7 mouse cellular contexts compared by ENCODE assay signal in genomic region chr9:88718593-88718992, GRCm38 (mm10). TPM values are rescaled to one million over a fixed set of nuclear protein-coding genes. Genes with fewer than 3 reads are reported as not detected.
DNase-seq lines count a peak whose midpoint lies in the region; ATAC-seq lines count a peak whose summit lies in the region.
"Not testable (repeated sequence)": the region's sequence is repeated elsewhere in the genome, so short reads cannot be mapped to it uniquely, and the experiment has no call there.

No protein-coding gene starts in this region.

- not testable (repeated sequence) for ATAC-seq in embryonic facial prominence, embryonic 14.5 days (ENCODE audit: low read depth); heart, embryonic 12.5 days (ENCODE audit: insufficient number of reproducible peaks, low FRiP score); intestine, embryonic 14.5 days (replicated peaks; ENCODE audit: low FRiP score, low TSS enrichment, low read depth); limb, embryonic 12.5 days (ENCODE audit: insufficient number of reproducible peaks, insufficient read depth, low FRiP score, low TSS enrichment, low read depth); lung, embryonic 15.5 days (ENCODE audit: borderline replicate concordance, extremely low read depth, low FRiP score, low TSS enrichment); neural tube, embryonic 13.5 days (ENCODE audit: low read depth)

- H3K27ac ChIP-seq in embryonic facial prominence, embryonic 14.5 days (replicated peaks; ENCODE audit: low read depth, low read length); heart, embryonic 12.5 days (ENCODE audit: poor library complexity, severe bottlenecking); intestine, embryonic 14.5 days (ENCODE audit: low read depth); limb, embryonic 12.5 days; lung, embryonic 15.5 days; neural tube, embryonic 13.5 days (replicated peaks): not testable (repeated sequence)

- H3K4me3 ChIP-seq in embryonic facial prominence, embryonic 14.5 days (ENCODE audit: low read depth, low read length) = peak overlapping the region; percentile 36
- not testable (repeated sequence) for H3K4me3 ChIP-seq in heart, embryonic 12.5 days; intestine, embryonic 14.5 days (ENCODE audit: low read depth, low read length); limb, embryonic 12.5 days (replicated peaks)
- H3K4me3 ChIP-seq in lung, embryonic 15.5 days = peak overlapping the region; percentile 35
- H3K4me3 ChIP-seq in neural tube, embryonic 13.5 days = peak overlapping the region; percentile 37

- not testable (repeated sequence) for H3K36me3 ChIP-seq in embryonic facial prominence, embryonic 14.5 days (ENCODE audit: control insufficient read depth, insufficient read depth, low read length); heart, embryonic 12.5 days; intestine, embryonic 14.5 days (ENCODE audit: control insufficient read depth, insufficient read depth, low read length); limb, embryonic 12.5 days; lung, embryonic 15.5 days; neural tube, embryonic 13.5 days

- peak; percentile 28 for DNase-seq in cerebellum, adult 11-12 months
- DNase-seq in embryonic facial prominence, embryonic 14.5 days (ENCODE audit: low spot score); intestine, embryonic 14.5 days (ENCODE audit: low spot score): not testable (repeated sequence)

- H3K27me3 ChIP-seq in embryonic facial prominence, embryonic 14.5 days (replicated peaks; ENCODE audit: control insufficient read depth, insufficient read depth, low read length); heart, embryonic 12.5 days (replicated peaks); intestine, embryonic 14.5 days (replicated peaks; ENCODE audit: control insufficient read depth, insufficient read depth, low read length); limb, embryonic 12.5 days; lung, embryonic 15.5 days; neural tube, embryonic 13.5 days: not testable (repeated sequence)

- peak overlapping the region; percentile 55; the same call in 1 of the 2 replicates for H3K4me2 ChIP-seq in embryonic facial prominence, embryonic 14.5 days (ENCODE audit: low read depth, low read length)
- peak overlapping the region; percentile 51; the same call in 1 of the 2 replicates for H3K4me2 ChIP-seq in heart, embryonic 12.5 days
- peak overlapping the region; percentile 48; the same call in 1 of the 2 replicates for H3K4me2 ChIP-seq in intestine, embryonic 14.5 days (ENCODE audit: low read length)
- H3K4me2 ChIP-seq in limb, embryonic 12.5 days = peak overlapping the region; percentile 51
- peak overlapping the region; percentile 49 for H3K4me2 ChIP-seq in lung, embryonic 15.5 days
- peak overlapping the region; percentile 50 for H3K4me2 ChIP-seq in neural tube, embryonic 13.5 days

- H3K4me1 ChIP-seq in embryonic facial prominence, embryonic 14.5 days (ENCODE audit: control insufficient read depth, insufficient read depth, low read length); heart, embryonic 12.5 days (replicated peaks); intestine, embryonic 14.5 days (replicated peaks; ENCODE audit: control insufficient read depth, insufficient read depth, low read length); limb, embryonic 12.5 days (replicated peaks); lung, embryonic 15.5 days; neural tube, embryonic 13.5 days (replicated peaks): not testable (repeated sequence)

- WGBS in embryonic facial prominence, embryonic 14.5 days = 74% methylated on average over 5 of the region's 5 CpGs
- WGBS in heart, embryonic 12.5 days = 82% methylated on average over 5 of the region's 5 CpGs
- whole genome bisulfite sequencing in intestine, embryonic 14.5 days = 66% methylated on average over 5 of the region's 5 CpGs
- WGBS in limb, embryonic 12.5 days = 79% methylated on average over 5 of the region's 5 CpGs
- 77% methylated on average over 5 of the region's 5 CpGs for WGBS in lung, embryonic 15.5 days
- WGBS in neural tube, embryonic 13.5 days = 75% methylated on average over 5 of the region's 5 CpGs

- H3K9me3 ChIP-seq in embryonic facial prominence, embryonic 14.5 days (ENCODE audit: control insufficient read depth, low read length); heart, embryonic 12.5 days (replicated peaks); intestine, embryonic 14.5 days (ENCODE audit: control insufficient read depth, low read length); limb, embryonic 12.5 days; lung, embryonic 15.5 days; neural tube, embryonic 13.5 days: not testable (repeated sequence)

- H3K9ac ChIP-seq in embryonic facial prominence, embryonic 14.5 days (ENCODE audit: low read depth, low read length); heart, embryonic 12.5 days; intestine, embryonic 14.5 days (ENCODE audit: low read length); limb, embryonic 12.5 days (replicated peaks); lung, embryonic 15.5 days; neural tube, embryonic 13.5 days: not testable (repeated sequence)

RNA-seq across cellular contexts. Expression of gene Mthfsl, which starts 1.5 kb away (rescaled TPM):
- 25.1 and 30.2 TPM in 2 replicates for polyA plus RNA-seq in embryonic facial prominence, embryonic 14.5 days (2014; fragmentation: Nextera tagmentation; extraction: Ambion mirVana)
- polyA plus RNA-seq in heart, embryonic 12.5 days (2016; fragmentation: Nextera tagmentation; extraction: Ambion mirVana) = 25.7 and 27.6 TPM in 2 replicates
- 39.9 and 42.1 TPM in 2 replicates for polyA plus RNA-seq in intestine, embryonic 14.5 days (2014; fragmentation: Nextera tagmentation; extraction: Ambion mirVana)
- polyA plus RNA-seq in limb, embryonic 12.5 days (2016; fragmentation: Nextera tagmentation; extraction: Ambion mirVana) = 36.6 and 42.9 TPM in 2 replicates
- 40.1 and 42.8 TPM in 2 replicates for polyA plus RNA-seq in lung, embryonic 15.5 days (2015; fragmentation: Nextera tagmentation; extraction: Ambion mirVana)
- polyA plus RNA-seq in neural tube, embryonic 13.5 days (2015; fragmentation: Nextera tagmentation; extraction: Ambion mirVana) = 38.5 and 40.5 TPM in 2 replicates

RNA-seq across cellular contexts. Expression of gene Bcl2a1d, which starts 13.1 kb away (rescaled TPM):
- polyA plus RNA-seq in embryonic facial prominence, embryonic 14.5 days (2014; fragmentation: Nextera tagmentation; extraction: Ambion mirVana) = 0.49 TPM in 1 of 2 replicates, not detected in the other
- 0.23 TPM in 1 of 2 replicates, not detected in the other for polyA plus RNA-seq in heart, embryonic 12.5 days (2016; fragmentation: Nextera tagmentation; extraction: Ambion mirVana)
- polyA plus RNA-seq in intestine, embryonic 14.5 days (2014; fragmentation: Nextera tagmentation; extraction: Ambion mirVana) = 0.51 and 1.3 TPM in 2 replicates
- 0.28 and 0.44 TPM in 2 replicates for polyA plus RNA-seq in limb, embryonic 12.5 days (2016; fragmentation: Nextera tagmentation; extraction: Ambion mirVana)
- polyA plus RNA-seq in lung, embryonic 15.5 days (2015; fragmentation: Nextera tagmentation; extraction: Ambion mirVana) = 1.9 and 2.6 TPM in 2 replicates
- polyA plus RNA-seq in neural tube, embryonic 13.5 days (2015; fragmentation: Nextera tagmentation; extraction: Ambion mirVana) = 0.25 TPM in 1 of 2 replicates, not detected in the other
